Mouse (Mus musculus) layer of hippocampus, adult 2 months (tissue): ENCODE results near the gene Atf6b. TPM values are rescaled to one million over a fixed set of nuclear protein-coding genes. Genes with fewer than 3 reads are reported as not detected.

Source experiments
- DNase-seq, 2 experiments: peaks; one replicate each; pipeline ENCODE4 v3.0.0; 2022; ENCODE audit warnings: low spot score in 2 of 2
- H3K27ac ChIP-seq: fragments of 200-600 bp; 2 replicates; pipeline ENCODE4 v1.8.1; 2022
- H3K4me3 ChIP-seq: fragments of 200-600 bp; 2 replicates; pipeline ENCODE4 v1.8.1; 2022; ENCODE audit warnings: mild to moderate bottlenecking
- CTCF ChIP-seq: fragments of 200-600 bp; conservative IDR thresholded peaks from 2 replicates; pipeline ENCODE4 v1.8.1; 2022; ENCODE audit warnings: antibody characterized with exemption, mild to moderate bottlenecking, moderate library complexity
- long read RNA-seq, 2 experiments: library from polyadenylated mRNA; stranded (forward); transcript quantifications; one replicate each; pipeline ENCODE4 v2.0.0; 2021; ENCODE audit warnings: borderline mapping rate in 2 of 2
- total RNA-seq, 2 experiments: library from RNA; stranded (reverse); gene quantifications; 2 replicates each; pipeline ENCODE4 v1.2.3; 2021

Gene Atf6b
- 10 to 100 TPM; 92.0 to 93.2 TPM for total RNA-seq
- long read RNA-seq, experiment 1, transcript Atf6b-201 (18 exons, 2,566 nt), result major isoform, 144 of 188 reads
- long read RNA-seq, experiment 1, partial matches to known transcripts, result 13 of 188 reads
- long read RNA-seq, experiment 1, other reads (novel, unspliced or antisense), result 31 of 188 reads
- long read RNA-seq, experiment 2, transcript Atf6b-201 (18 exons, 2,566 nt), result major isoform, 159 of 254 reads
- long read RNA-seq, experiment 2, partial matches to known transcripts, result 38 of 254 reads
- long read RNA-seq, experiment 2, other reads (novel, unspliced or antisense), result 57 of 254 reads

DNA sequence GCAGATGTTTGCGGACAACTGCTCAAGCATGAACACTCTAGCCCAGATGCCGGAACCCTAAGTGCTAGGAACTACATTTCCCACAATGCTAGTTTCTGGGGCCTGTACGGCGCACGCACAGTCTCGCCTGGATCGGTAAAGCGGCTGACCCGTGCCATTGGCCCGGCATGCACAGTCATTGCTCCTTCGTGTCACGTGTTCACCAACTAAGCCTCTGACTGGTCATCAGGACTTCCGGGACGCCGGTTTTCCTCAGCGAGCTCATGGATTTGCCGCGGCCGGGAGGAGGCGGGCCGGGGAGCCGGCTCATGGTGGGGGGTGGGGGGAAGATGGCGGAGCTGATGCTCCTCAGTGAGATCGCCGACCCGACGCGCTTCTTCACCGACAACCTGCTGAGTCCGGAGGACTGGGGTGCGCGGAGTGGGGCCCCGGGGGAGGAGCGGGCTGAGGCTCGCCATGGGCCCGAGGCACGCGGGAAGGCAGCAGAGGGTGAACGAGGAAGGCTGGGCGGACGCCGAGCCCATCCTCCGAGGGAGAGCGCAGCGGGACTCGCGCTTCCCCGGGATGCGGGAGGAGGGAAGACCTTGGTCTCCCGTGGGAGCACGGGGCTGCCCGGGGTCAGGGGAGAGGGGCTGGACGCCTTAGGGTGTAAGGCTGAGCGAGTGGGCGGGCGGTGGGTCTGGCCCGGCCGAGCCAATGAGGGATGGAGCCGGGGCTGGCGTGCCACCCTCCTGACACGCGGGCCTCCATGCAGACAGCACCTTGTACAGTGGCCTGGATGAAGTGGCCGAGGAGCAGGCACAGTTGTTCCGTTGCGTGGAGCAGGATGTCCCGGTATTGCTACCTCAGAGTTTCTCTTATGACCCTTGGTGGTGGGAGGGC is at the start of gene Atf6b:
Gene Atf6b, plus strand, starts transcription at position 241 of the 882 bp plus-strand sequence.
- Histone ChIP-seq H3K27ac (peak within 1 kb of the TSS; percentile 99), H3K4me3 (peak within 1 kb of the TSS; percentile 99)
- peak; percentile 92 to 98 for DNase-seq
- no peak for TF ChIP-seq CTCF

DNA sequence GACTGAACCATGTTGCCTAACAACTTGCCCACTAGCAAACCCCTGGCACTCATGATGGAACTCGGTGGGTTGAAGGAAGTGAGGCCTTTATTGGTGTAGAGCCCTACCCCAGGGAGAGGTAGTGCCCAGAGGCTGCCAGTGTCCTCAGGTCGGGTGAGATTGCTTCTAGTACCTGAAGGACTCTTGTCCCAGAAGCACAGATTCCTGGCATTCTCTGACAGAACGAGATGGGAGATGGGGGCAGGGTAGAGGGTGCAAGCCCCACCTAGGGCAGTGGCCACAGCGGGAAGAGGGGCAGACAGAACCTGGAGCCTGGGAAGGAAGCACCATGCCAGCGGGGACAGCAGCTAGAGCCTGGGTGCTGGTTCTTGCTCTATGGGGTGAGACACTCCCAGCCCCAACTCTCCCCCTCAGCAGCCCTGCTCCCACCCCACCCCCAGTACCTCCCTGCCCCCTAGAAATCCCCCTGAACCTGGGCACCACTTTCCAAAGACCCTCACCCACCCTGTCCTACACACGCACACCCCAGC is 49.3 kb upstream of the Atf6b start, which contains the start of gene Ager:
Gene Ager, plus strand, starts transcription at position 297 of the 530 bp plus-strand sequence.
- TF ChIP-seq CTCF, result no peak
- no peak within 1 kb of the TSS for H3K27ac ChIP-seq
- DNase-seq, result no peak

DNA sequence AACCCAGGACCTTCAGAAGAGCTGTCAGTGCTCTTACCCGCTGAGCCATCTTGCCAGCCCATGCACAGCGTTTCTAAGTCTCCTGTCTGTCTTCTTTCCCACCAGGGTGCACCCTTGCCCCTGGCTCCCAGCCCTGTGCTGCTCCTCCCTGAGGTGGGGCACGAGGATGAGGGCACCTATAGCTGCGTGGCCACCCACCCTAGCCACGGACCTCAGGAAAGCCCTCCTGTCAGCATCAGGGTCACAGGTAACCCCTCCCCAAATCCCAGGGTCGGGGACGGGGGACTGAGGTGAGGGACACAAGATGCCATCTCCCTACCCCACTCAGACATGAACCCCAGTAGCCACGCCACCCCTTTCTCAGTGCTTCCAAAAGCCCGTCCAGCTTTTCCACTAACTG is 47.1 kb upstream of the Atf6b start:
- Histone ChIP-seq H3K4me3 (no peak overlapping the region), H3K27ac (no peak overlapping the region)
- no peak for DNase-seq
- no peak for TF ChIP-seq CTCF

More for the DNA sequence above, 49.3 kb upstream of the Atf6b start, which contains the start of gene Ager:
- H3K4me3 ChIP-seq, result no peak within 1 kb of the TSS

- Histone ChIP-seq H3K27ac (no peak overlapping the region), H3K4me3 (no peak overlapping the region)
- no peak for TF ChIP-seq CTCF
- no peak for DNase-seq
Observed at GRCm38 (mm10) chr17:34601796-34602195, 45.1 kb upstream of the Atf6b start.

DNA sequence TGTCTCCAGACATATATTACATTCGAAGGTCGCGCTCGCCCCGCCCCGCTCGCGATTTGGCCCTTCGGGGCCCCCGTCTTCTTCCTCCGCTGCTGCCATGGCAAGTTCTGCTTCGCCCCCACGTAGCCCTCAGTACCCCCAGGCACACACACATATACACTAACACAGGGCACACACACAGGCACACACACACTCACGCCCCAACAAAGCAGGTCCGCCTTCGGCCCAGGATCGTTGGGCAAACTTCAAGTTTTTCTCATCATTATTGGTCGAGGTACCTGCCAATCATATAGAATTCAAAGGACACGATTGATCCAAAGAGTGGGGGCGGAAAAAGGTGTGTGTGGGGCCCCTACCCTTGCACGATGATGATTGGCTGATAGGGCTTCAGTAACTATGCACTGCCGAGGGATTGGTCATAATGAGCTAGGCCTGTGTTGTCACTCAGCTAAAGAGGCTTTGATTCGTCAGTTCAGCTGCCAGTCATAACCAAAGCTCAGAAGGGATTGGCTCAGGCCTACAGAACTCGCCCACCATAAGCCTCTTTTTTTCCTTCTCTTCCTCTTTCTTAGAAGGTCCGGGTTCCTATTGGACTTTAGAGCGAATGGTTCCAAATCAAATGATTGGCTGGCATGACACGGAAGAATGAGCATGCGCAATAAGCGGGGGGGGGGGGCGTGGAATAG is 43.4 kb upstream of the Atf6b start, which contains the start of gene Rnf5:
Gene Rnf5, minus strand, starts transcription at position 316 of the 686 bp plus-strand sequence.
- H3K4me3 ChIP-seq, result peak within 1 kb of the TSS; percentile 91
- no peak for TF ChIP-seq CTCF

GRCm38 (mm10) chr17:34604061-34604508 is 42.9 kb upstream of the Atf6b start, which contains the start of gene Agpat1:
Gene Agpat1 (plus strand): TSS chr17:34604262.
- TF ChIP-seq CTCF, result no peak
- Histone ChIP-seq H3K4me3 (peak within 1 kb of the TSS; percentile 91), H3K27ac (peak within 1 kb of the TSS; percentile 99)
- peak; percentile 97 to 99 for DNase-seq

More for the DNA sequence above, 43.4 kb upstream of the Atf6b start, which contains the start of gene Rnf5:
- peak; percentile 96 to 100 for DNase-seq
- peak within 1 kb of the TSS; percentile 99 for H3K27ac ChIP-seq

- Histone ChIP-seq H3K27ac (peak overlapping the region; percentile 99), H3K4me3 (peak overlapping the region; percentile 91)
- no peak for TF ChIP-seq CTCF
- no peak for DNase-seq
Observed at GRCm38 (mm10) chr17:34604511-34605237, 42.3 kb upstream of the Atf6b start.

GRCm38 (mm10) chr17:34605609-34606008 is 41.3 kb upstream of the Atf6b start:
- no peak for TF ChIP-seq CTCF
- DNase-seq, result peak; percentile 97

DNA sequence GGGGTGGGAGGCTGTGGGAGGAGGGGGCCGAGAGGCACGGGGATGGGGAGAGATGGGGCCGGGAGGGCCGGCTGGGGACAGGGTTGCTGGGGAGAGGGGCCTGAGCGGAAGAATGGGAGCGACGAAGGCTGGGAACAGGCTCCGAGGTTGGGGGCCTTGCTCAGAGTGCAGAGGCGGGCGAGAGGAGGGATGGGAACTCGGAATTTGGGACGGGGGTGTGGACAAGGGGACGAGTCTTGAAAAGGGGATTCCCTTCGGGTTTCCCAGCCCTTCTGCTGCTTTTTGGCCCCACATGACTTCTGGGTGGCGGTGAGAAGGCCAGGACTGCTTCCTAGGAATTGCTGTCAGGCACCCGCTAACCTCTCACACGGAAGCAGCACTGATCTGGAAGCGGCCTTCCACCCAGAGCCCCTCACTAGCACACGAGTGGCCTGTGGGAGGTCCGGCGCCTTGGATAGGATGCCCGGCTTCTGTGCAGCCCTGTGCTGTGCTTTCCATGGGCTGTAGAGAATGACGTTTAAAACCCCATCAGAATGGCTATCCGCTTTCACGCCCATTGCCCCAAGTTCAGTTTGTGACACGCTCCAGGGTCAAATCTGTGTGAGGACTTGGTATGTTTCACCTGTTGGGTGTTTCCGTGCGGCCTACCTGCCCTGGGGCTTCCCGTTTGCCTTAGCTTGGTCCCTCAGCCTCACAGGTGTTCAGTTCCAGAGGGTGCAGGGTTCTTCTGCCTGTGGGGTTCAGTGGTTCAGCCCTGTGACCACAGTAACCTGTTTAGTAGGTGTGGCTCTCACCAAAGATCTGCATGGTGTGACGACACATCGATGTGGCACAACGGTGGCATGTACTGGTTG is 40.5 kb upstream of the Atf6b start:
- no peak for DNase-seq
- TF ChIP-seq CTCF, result no peak
- Histone ChIP-seq H3K4me3 (peak overlapping the region; percentile 91), H3K27ac (peak overlapping the region; percentile 99)

More at GRCm38 (mm10) chr17:34605609-34606008, 41.3 kb upstream of the Atf6b start:
- peak overlapping the region; percentile 99 for H3K27ac ChIP-seq
- H3K4me3 ChIP-seq, result peak overlapping the region; percentile 91

DNA sequence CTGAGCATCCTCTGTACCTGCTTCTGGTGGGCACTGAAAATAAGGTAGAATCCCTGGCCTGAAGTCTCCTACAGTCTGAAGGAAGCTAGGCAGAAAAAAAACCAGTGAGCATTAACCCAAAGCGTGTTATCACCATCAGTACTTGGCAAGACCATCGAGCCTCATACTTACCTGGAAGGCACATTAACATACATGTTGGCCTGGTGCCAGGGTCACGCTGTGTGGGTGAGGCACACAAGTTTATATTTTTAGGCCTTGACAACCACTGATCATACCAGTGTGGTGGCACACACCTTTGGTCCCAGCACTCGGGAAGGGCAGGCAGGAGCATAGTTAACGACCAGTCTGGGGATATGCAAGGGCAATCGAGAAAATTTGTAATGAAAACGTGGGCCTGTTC is 38.9 kb upstream of the Atf6b start:
- DNase-seq, result no peak
- H3K4me3 ChIP-seq, result no peak overlapping the region
- no peak for TF ChIP-seq CTCF

DNA sequence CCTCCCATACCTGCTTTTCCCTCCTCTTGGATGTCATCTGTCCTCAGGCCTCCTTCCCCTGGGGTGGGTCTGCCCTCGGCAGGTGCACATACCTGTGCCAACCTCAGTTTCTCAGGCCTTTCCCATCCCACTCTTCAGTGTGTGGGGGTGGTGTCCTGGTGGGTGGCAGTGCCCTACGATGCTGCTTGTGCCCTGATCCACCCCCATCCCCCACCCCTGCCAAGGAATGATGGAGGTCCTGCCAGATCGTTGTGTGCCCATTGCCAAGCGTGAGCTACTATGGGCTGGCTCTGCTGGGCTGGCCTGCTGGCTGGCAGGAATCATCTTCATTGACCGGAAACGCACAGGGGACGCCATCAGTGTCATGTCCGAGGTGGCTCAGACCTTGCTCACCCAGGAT is 35.9 kb upstream of the Atf6b start:
- H3K4me3 ChIP-seq, result no peak overlapping the region
- no peak for DNase-seq
- H3K27ac ChIP-seq, result no peak overlapping the region
- no peak for TF ChIP-seq CTCF

More for the DNA sequence above, 38.9 kb upstream of the Atf6b start:
- H3K27ac ChIP-seq, result no peak overlapping the region
